Mouse (Mus musculus) neutrophil, adult 5-6 weeks (primary cell): ENCODE data around the gene Olfr1053. TPM values are rescaled to one million over a fixed set of nuclear protein-coding genes. Genes with fewer than 3 reads are reported as not detected.
"Not testable (repeated sequence)": the region's sequence is repeated elsewhere in the genome, so short reads cannot be mapped to it uniquely, and the experiment has no call there.

ENCODE experiments used
- ATAC-seq: fragments of 151-379, 151-347 bp; 2 replicates; pipeline ENCODE4 v1.8.0; 2017; ENCODE audit warnings: mild to moderate bottlenecking, moderate TSS enrichment; ENCODE audit not compliant: insufficient number of reproducible peaks, poor library complexity, low FRiP score, severe bottlenecking; ENCODE audit errors: extremely low read depth
- total RNA-seq: library from RNA; stranded (forward); fragments of 200-1000 nt; gene quantifications from 2 replicates; pipeline ENCODE4 v1.2.3, GENCODE M21; 2017

The Olfr1053 gene
- not detected in 2 replicates for total RNA-seq

GRCm38 (mm10) chr2:86315184-86315583 is at the start of gene Olfr1053:
Olfr1053 (minus strand) TSS chr2:86315284.
- no peak for ATAC-seq

- ATAC-seq: no peak
These were observed 47.3 kb upstream of the Olfr1053 start, which contains the start of gene Olfr1056 for GRCm38 (mm10) chr2:86362369-86362768. Olfr1056 (minus strand) TSS chr2:86362469.

DNA sequence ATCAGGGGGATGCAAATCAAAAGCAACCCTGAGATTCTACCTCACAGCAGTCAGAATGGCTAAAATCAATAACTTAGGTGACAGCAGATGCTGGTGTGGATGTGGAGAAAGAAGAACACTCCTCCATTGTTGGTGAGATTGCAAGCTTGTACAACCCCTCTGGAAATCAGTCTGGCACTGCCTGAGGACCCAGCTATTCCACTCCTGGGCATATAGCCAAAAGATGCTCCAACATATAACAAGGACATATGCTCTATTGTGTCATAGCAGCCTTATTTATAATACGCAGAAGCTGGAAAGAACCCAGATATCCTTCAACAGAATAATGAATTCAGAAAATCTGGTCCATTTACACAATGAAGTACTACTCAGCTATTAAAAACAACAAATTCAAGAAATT is 36.7 kb upstream of the Olfr1053 start:
- ATAC-seq: not testable (repeated sequence)

- no peak for ATAC-seq
These were observed 35.1 kb upstream of the Olfr1053 start, which contains the start of gene Olfr1055 for GRCm38 (mm10) chr2:86350184-86350583. Olfr1055 (minus strand) TSS chr2:86350284.

DNA sequence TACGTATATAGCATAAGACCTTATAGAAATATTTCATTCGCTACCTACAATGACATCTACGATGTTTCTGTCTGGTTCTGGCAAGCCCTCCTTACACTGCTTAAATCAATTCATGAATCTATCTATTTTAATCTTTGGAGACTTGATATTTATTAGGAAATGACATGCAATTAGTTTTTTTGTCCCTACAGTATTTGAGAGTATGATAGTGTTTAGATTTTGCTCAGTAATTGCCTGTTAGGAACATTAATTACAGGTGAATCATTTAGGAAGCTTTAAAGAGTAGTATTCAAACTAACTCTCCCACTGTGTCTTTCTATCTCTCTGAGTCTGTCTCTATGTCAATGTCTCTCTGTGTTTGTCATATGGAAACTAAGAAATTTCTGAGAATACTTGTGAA is 20.2 kb upstream of the Olfr1053 start, which contains the start of gene Olfr1054:
Gene Olfr1054, minus strand, starts transcription at position 101 of the 400 bp plus-strand sequence.
- no peak for ATAC-seq

DNA sequence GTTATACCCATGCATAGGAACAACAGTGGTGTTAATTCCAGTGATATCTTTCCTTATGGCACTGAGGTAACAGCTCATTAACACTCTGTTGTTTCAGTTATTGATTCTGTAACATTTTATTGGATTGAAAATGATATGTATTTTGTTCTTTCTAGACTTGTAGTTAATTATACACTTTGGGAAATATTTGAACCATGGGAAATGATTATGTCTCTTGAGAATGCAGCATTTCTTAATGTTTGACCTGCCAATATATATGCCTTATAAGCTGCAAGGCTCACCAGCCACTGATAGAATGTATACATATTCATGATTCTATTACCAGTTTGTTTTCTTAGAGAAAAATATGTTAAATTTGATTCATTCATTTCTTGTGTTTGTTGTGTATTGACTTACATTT is 22.9 kb downstream of the Olfr1053 start, which contains the start of gene Olfr1052:
Gene Olfr1052, plus strand, starts transcription at position 301 of the 400 bp plus-strand sequence.
- no peak for ATAC-seq

DNA sequence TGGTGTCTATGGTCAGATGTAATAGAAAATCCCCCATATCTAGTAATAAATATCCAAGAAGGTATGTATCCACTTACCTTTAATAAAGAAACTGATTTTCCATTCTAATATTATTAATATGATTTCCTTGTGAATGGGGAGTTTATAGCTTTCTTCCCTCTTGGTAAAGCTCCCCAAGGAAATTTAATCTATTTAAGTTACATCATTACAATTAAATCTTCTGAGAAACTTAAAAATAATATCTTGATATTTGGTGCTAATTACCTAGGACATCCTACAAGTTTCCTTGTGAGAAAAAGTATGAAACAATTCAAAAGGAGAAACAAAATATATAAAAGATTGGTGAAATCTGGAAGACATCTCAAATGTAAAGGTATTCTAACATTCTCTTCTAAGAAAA is 36.1 kb downstream of the Olfr1053 start, which contains the start of gene Olfr1051:
Gene Olfr1051, minus strand, starts transcription at position 101 of the 400 bp plus-strand sequence.
- not testable (repeated sequence) for ATAC-seq

Other genes starting within 250 kb of the Olfr1053 start
- not detected in 2 replicates for gene Olfr1036, start 241.3 kb downstream of the Olfr1053 start, total RNA-seq
- not detected in 2 replicates for gene Olfr1037, start 227.9 kb downstream of the Olfr1053 start, total RNA-seq
- 0.12 TPM in 1 of 2 replicates, not detected in the other for gene Olfr1039, start 179.4 kb downstream of the Olfr1053 start, total RNA-seq
- gene Olfr1040, start 168.6 kb downstream of the Olfr1053 start, total RNA-seq: not detected in 2 replicates
- 0.12 TPM in 1 of 2 replicates, not detected in the other for gene Olfr1042, start 153.4 kb downstream of the Olfr1053 start, total RNA-seq
- not detected in 2 replicates for gene Olfr1043, start 147.8 kb downstream of the Olfr1053 start, total RNA-seq
- not detected in 2 replicates for gene Olfr1044, start 137.5 kb downstream of the Olfr1053 start, total RNA-seq
- gene Olfr52, start 129.6 kb downstream of the Olfr1053 start, total RNA-seq: 0.37 TPM in 1 of 2 replicates, not detected in the other
- not detected in 2 replicates for gene Olfr1045, start 112.3 kb downstream of the Olfr1053 start, total RNA-seq
- gene Olfr1046, start 96.0 kb downstream of the Olfr1053 start, total RNA-seq: not detected in 2 replicates
- not detected in 2 replicates for gene Olfr1047, start 83.9 kb downstream of the Olfr1053 start, total RNA-seq
- not detected in 2 replicates for gene Olfr1048, start 75.0 kb downstream of the Olfr1053 start, total RNA-seq
- gene Olfr1049, start 57.0 kb downstream of the Olfr1053 start, total RNA-seq: not detected in 2 replicates
- 0.58 TPM in 1 of 2 replicates, not detected in the other for gene Olfr1051, start 36.2 kb downstream of the Olfr1053 start, total RNA-seq
- not detected in 2 replicates for gene Olfr1052, start 22.8 kb downstream of the Olfr1053 start, total RNA-seq
- not detected in 2 replicates for gene Olfr1054, start 20.1 kb upstream of the Olfr1053 start, total RNA-seq
- gene Olfr1055, start 35.0 kb upstream of the Olfr1053 start, total RNA-seq: not detected in 2 replicates
- not detected in 2 replicates for gene Olfr1056, start 47.2 kb upstream of the Olfr1053 start, total RNA-seq
- not detected in 2 replicates for gene Olfr1057, start 63.1 kb upstream of the Olfr1053 start, total RNA-seq
- gene Olfr1058, start 73.3 kb upstream of the Olfr1053 start, total RNA-seq: not detected in 2 replicates
- not detected in 2 replicates for gene Olfr1061, start 98.8 kb upstream of the Olfr1053 start, total RNA-seq
- gene Olfr1062, start 111.5 kb upstream of the Olfr1053 start, total RNA-seq: not detected in 2 replicates
- not detected in 2 replicates for gene Olfr1065, start 135.3 kb upstream of the Olfr1053 start, total RNA-seq
- gene Olfr1066, start 141.0 kb upstream of the Olfr1053 start, total RNA-seq: not detected in 2 replicates
- not detected in 2 replicates for gene Olfr228, start 172.1 kb upstream of the Olfr1053 start, total RNA-seq
- gene Olfr1076, start 193.2 kb upstream of the Olfr1053 start, total RNA-seq: not detected in 2 replicates
- not detected in 2 replicates for gene Olfr1079, start 227.2 kb upstream of the Olfr1053 start, total RNA-seq
- gene Olfr1080, start 243.0 kb upstream of the Olfr1053 start, total RNA-seq: not detected in 2 replicates